Mouse (Mus musculus) frontal cortex, postnatal 25 days (tissue): Measurements from ENCODE around the gene Dclk1.
"Not testable (repeated sequence)": the region's sequence is repeated elsewhere in the genome, so short reads cannot be mapped to it uniquely, and the experiment has no call there.

Source experiments
- DNase-seq, 2 experiments: peaks; one replicate each; pipeline ENCODE4 v3.0.0; 2022; ENCODE audit warnings: low spot score in 2 of 2

Gene Dclk1

DNA sequence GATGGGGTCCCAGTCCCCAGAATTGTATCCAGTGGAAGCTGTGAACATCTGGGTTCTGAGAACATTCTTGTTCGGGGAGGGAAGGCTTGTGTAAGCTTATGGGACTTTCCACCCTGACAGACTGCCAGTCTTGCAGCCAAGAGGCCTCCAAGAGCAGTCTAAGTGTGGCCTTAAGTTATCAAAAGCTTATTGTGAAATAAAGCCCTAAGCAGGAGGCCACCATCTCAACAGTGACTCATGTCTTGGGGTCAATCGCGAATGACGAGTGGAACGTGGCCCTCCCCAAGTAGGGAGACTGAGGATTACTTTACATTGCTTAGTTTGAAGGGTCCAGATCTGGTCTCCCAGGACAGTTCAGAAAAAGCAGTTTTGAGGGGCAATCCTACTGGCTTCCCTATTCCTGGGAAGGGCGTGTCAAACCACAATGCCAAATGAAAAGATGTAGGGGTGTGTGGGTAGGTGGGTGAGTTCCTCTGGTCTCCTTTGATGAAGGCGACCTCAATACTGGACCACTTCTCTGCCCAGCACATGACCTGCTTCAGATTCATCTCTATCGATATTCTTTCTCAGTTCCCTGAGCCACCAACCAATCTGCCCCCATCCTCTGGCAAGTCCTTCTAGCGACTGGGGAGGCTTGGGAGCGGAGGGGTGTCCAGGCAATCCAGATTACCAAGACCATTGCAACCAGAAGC, at the start of gene Dclk1:
Gene Dclk1, plus strand, starts transcription at position 635 of the 692 bp plus-strand sequence.
- no peak for DNase-seq

GRCm38 (mm10) chr3:55193351-55193750, 48.8 kb upstream of the Dclk1 start:
- no peak for DNase-seq

- no peak for DNase-seq
These were observed 47.4 kb upstream of the Dclk1 start for GRCm38 (mm10) chr3:55194792-55195191.

- DNase-seq, result no peak
These were observed 46.4 kb upstream of the Dclk1 start for GRCm38 (mm10) chr3:55195581-55196327.

GRCm38 (mm10) chr3:55196328-55196710, 45.8 kb upstream of the Dclk1 start:
- DNase-seq, result no peak

GRCm38 (mm10) chr3:55203621-55204020, 38.5 kb upstream of the Dclk1 start:
- not testable (repeated sequence) for DNase-seq

DNA sequence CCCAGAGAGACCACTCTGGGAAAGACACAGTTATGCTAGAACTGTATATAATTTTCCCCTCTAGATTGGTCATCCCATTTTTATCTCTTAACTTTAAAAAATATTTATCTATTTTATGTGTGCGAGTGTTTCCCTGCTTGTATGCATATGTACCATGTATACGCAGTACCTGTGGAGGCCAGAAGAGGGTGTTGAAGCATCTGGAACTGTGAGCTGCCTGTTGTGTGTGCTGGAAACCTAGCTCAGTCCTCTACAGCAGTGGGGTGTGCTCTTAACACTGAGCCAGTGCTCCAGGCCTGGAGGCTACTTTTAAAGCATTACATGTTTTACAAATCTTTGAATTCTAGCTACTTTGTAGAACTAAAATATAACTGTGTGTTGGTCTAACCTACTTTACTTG, 35.8 kb upstream of the Dclk1 start:
- DNase-seq, result no peak

- no peak for DNase-seq
These were observed 34.5 kb upstream of the Dclk1 start for GRCm38 (mm10) chr3:55207665-55208064.

DNA sequence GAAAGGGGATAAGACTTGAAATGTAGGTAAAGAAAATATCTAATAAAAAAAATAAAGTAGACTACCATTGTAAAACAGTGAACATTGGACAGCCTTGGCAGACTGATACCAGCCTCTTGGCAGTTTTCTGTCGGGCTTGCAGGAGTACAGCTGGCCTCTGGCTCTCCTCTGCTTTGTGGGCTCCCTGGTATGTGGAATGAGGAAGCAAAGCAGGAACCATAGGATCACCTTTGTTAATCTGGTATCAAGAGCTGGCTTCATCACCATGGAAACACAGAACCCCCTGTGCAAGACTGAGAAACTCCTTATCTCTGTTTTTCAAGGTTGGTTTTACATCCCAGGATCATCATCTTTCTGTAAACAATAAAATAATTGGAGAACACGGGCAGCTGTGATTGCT, 29.9 kb upstream of the Dclk1 start:
- no peak for DNase-seq

GRCm38 (mm10) chr3:55213785-55214184, 28.4 kb upstream of the Dclk1 start:
- DNase-seq, result no peak

DNA sequence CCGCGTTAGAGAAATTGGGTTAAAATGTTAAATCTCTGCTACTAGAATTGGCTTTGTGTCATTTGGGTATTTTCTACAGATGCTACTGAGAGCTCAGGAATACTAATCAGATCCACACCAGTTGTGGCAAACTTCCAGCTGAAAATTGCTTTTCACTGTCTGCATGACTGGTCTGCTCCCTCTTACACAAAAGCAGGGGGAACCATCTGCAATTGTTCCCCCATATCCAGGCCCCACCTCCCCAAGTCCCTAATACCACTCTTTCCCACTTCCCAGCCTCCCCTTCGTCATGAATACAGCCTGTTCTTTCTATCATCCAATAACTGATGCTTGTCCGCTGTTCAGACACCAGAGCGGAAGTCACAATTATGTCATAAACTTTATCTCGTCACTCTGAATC, 27.8 kb upstream of the Dclk1 start:
- DNase-seq, result no peak

- no peak for DNase-seq
These were observed 19.7 kb upstream of the Dclk1 start for GRCm38 (mm10) chr3:55222502-55222901.

DNA sequence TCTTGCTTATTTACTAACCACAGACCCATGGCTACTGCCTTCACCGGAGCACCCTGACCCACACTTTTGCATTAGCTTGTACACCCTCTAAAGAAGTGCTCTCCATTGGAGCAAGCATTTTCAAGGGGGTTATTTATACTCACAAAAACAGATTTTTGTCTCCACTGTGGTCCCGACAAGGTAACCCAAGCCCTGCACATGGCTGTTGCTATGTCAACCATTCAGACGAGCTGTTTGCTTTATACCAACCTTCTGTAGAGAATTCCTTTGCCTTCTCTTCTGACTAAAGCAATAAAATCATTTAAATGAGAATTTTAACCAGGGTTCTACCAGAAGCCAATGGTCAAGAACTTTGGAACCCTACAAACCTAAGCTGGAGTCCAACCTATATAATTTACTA, 18.3 kb upstream of the Dclk1 start:
- DNase-seq, result no peak

- DNase-seq, result no peak
These were observed 15.5 kb upstream of the Dclk1 start for GRCm38 (mm10) chr3:55226501-55227213.

- DNase-seq, result no peak
These were observed 15.0 kb upstream of the Dclk1 start for GRCm38 (mm10) chr3:55227214-55227581.

DNA sequence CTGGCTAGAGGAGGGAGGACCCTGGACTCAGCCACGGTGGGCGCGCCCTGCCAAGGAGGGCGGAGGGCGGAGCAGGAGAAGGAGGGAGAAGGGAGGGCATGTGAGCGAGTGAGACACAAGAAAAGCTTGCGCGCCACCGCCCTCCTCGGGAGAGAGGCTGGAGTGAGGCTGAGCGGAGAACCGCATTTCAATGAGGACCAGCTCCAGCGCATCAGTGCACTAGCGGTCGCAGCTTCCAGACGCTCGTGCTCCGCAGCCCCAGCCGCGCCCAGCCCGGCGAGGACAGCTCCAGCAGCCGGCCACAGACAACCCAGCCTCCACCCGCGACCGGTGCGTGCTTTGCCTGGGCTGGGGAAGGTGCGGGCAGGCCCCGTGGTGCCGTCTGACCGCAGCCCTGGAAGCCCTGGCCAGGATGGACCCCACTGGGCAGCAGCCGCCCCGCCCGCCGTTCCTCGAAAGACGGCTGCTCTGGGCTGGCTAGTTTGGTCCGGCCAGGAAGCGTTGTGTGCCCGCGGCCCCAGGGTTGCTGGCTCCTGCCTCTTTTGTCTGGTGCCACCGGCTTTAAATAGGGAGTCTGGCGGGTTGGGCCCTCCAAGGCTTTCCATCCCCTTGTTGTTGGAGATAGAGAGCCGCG, 375 bp downstream of the Dclk1 start:
- DNase-seq, result peak; percentile 76 to 78

DNA sequence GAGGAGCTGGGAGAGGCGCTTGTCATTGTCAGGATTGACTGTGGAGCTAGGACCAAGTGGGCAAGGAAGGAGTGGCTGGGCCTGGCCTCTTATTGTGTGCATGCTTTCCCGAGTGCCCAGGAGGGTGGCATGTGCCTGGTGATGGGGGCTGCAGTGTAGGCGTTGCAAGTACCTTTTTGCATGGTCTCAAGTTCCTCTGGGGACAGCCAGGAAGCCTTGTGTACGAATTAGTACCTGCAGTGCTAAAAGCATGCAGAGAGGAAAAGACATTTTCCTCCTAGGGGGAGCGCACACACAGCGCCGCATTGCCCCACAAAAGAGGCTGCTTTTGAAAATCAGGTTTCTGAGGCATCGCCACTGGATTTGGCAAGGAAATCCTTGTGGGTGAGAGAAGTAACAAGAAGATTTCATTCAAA, 900 bp downstream of the Dclk1 start:
- DNase-seq, result no peak

DNA sequence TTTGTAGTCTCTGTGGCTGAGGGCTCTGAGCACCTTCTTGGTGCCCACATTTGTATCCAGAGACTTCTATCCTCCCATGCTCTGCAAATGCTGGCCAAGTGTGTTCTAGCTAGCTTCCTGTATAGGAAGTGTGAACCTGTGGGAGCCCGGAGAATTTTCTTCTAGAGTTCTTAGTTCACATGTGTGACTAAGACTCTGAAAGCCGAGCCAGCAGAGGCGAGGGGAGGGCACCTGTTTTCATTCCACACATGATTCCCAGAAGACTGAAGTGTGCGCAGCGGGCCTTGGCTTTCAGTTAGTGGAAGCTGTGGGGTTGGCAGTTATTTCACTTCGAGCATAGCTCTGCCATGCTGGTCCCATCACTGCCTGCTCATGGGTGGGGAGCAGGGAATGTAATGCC, 1.9 kb downstream of the Dclk1 start:
- no peak for DNase-seq

- DNase-seq, result no peak
These were observed 4.6 kb downstream of the Dclk1 start for GRCm38 (mm10) chr3:55246618-55247272.

DNA sequence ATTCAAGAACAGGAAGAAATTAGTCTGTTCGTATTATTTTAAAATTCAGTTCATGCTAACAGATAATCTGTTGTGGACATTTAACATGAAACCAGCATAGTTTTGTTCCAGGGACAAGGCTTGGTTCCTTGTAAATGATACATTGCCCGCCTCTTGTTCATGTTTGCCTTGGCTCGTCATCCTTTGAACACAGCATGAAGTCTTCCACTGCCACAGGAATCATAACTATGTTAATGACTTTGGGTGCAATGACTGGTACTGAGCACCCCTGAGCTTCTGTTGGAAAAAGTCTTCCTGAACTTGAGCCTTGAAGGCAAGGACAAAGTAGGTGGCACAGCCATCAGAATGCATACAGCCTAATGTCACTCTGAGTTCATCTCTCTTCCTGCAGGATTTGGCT, 5.9 kb downstream of the Dclk1 start:
- DNase-seq, result no peak

DNA sequence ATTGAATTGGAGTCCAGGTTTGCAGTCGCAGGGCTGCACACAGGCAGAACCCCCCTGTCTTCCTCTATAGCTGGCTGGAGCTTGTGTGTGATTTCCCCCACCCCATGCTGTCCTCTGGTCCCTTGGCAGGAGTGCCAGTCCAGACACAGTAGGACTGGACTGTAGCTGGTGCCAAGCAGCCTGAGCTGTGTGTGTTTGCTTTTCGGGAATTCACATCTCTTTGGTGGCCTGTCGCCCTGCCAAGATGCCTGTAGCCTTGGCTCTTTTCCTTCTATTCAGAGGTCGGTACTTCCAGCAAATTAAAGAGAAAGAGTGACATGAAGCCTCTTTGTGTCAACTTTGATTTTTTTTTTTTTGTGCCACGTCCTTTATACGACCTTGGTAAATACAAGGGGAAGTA, 6.3 kb downstream of the Dclk1 start:
- no peak for DNase-seq

- no peak for DNase-seq
These were observed 8.5 kb downstream of the Dclk1 start for GRCm38 (mm10) chr3:55250631-55251030.
